Mouse (Mus musculus) heart, adult 2 months (tissue): ENCODE results near the gene Hoxd3. TPM values are rescaled to one million over a fixed set of nuclear protein-coding genes. Genes with fewer than 3 reads are reported as not detected.

ENCODE experiments used
- DNase-seq, 2 experiments: peaks; one replicate each; pipeline ENCODE4 v3.0.0; 2021
- H3K27ac ChIP-seq: fragments of 200-600 bp; 2 replicates; pipeline ENCODE4 v1.8.1; 2022
- H3K27me3 ChIP-seq: fragments of 200-500 bp; 2 replicates; pipeline ENCODE4 v1.6.1; 2012; ENCODE audit warnings: mild to moderate bottlenecking, low read length, inconsistent platforms, mixed read lengths; ENCODE audit not compliant: control insufficient read depth, insufficient read depth
- H3K36me3 ChIP-seq: fragments of 200-500 bp; 2 replicates; pipeline ENCODE4 v1.6.1; 2012; ENCODE audit warnings: low read length, inconsistent platforms; ENCODE audit not compliant: control insufficient read depth, insufficient read depth
- H3K4me1 ChIP-seq: fragments of 200-500 bp; 2 replicates; pipeline ENCODE4 v1.6.1; 2011; ENCODE audit warnings: low read length; ENCODE audit not compliant: control insufficient read depth, insufficient read depth
- H3K4me3 ChIP-seq: fragments of 200-600 bp; 2 replicates; pipeline ENCODE4 v1.8.1; 2022
- H3K79me2 ChIP-seq: fragments of 200-500 bp; replicated peaks from 2 replicates; pipeline ENCODE4 v1.6.1; 2012; ENCODE audit warnings: mild to moderate bottlenecking, inconsistent platforms, low read length, moderate library complexity, mixed read lengths; ENCODE audit not compliant: control insufficient read depth, insufficient read depth
- H3K9ac ChIP-seq: fragments of 200-500 bp; 2 replicates; pipeline ENCODE4 v1.6.1; 2012; ENCODE audit warnings: low read depth, mild to moderate bottlenecking, control low read depth, inconsistent platforms, low read length, mixed read lengths
- CTCF ChIP-seq: fragments of 200-600 bp; IDR thresholded peaks from 2 replicates; pipeline ENCODE4 v1.8.1; 2022; ENCODE audit warnings: antibody characterized with exemption, mild to moderate bottlenecking, moderate library complexity
- EP300 ChIP-seq: fragments of 200-500 bp; IDR thresholded peaks from 2 replicates; pipeline ENCODE4 v1.6.1; 2011; ENCODE audit warnings: low read depth, low read length, control low read depth; ENCODE audit not compliant: insufficient read depth
- POLR2A ChIP-seq: fragments of 200-500 bp; IDR thresholded peaks from 2 replicates; pipeline ENCODE4 v1.6.1; 2011; ENCODE audit warnings: mild to moderate bottlenecking, low read depth, low read length, control low read depth; ENCODE audit not compliant: insufficient read depth
- WGBS: fragments of 180-500 bp; shearing (Covaris S2); methylation state at CpG from one replicate; pipeline ENCODE4 v1.1.7; 2018; 5-methylcytosine and 5-hydroxymethylcytosine counted together
- intact Hi-C: fragments of 180-260 bp; cut with DNase I; formaldehyde crosslinking; loops from one replicate; pipeline ENCODE4 v1.15.1; 2025
- polyA plus RNA-seq: library from polyadenylated mRNA; depleted of rRNA; stranded (reverse); fragments of >200 nt; gene quantifications from 2 replicates; pipeline ENCODE4 v1.2.3, GENCODE M21; 2012
- total RNA-seq, 2 experiments: library from RNA; stranded (reverse); gene quantifications; 2 replicates each; pipeline ENCODE4 v1.2.3; 2021

Gene Hoxd3
- total and polyA plus RNA-seq, 3 experiments, result 0.06 TPM; not detected in 2

- H3K36me3 ChIP-seq, result no peaks in the 10 kb centered on the region
- 15% methylated on average over 40 of the region's 40 CpGs for WGBS
- H3K79me2 ChIP-seq, result no peaks in the 10 kb centered on the region
- intact Hi-C loops, result loop anchor here (2.0 to 5.0 kb wide), 2 partner anchors 708 to 1090 kb away; partner anchors contain the start of gene Chrna1
- TF ChIP-seq CTCF (peak; percentile 75), POLR2A (no peak), EP300 (no peak)
- DNase-seq, result peak in 1 of 2 experiments; percentile 65
- H3K4me3 ChIP-seq, result peak overlapping the region; percentile 34
- H3K4me1 ChIP-seq, result no peaks in the 10 kb centered on the region
- H3K27me3 ChIP-seq, result peaks cover 31% of the 10 kb centered on the region
- no peak overlapping the region for H3K9ac ChIP-seq
- H3K27ac ChIP-seq, result no peak overlapping the region
Observed at GRCm38 (mm10) chr2:74672481-74673362, 39.0 kb upstream of the Hoxd3 start.

- peaks cover 21% of the 10 kb centered on the region for H3K27me3 ChIP-seq
- DNase-seq, result peak in 1 of 2 experiments; percentile 12
- H3K79me2 ChIP-seq, result no peaks in the 10 kb centered on the region
- H3K9ac ChIP-seq, result no peak overlapping the region
- no peak overlapping the region for H3K27ac ChIP-seq
- no peak overlapping the region for H3K4me3 ChIP-seq
- H3K4me1 ChIP-seq, result no peaks in the 10 kb centered on the region
- intact Hi-C loops, result loop anchor here (2.0 to 5.0 kb wide), 2 partner anchors 709 to 1092 kb away; partner anchors contain the start of gene Chrna1
- TF ChIP-seq POLR2A (no peak), CTCF (no peak), EP300 (no peak)
- WGBS, result 6% methylated on average over 24 of the region's 24 CpGs
- H3K36me3 ChIP-seq, result no peaks in the 10 kb centered on the region
Observed at GRCm38 (mm10) chr2:74673835-74674425, 37.8 kb upstream of the Hoxd3 start.

GRCm38 (mm10) chr2:74674881-74675665 is 36.7 kb upstream of the Hoxd3 start, which contains the start of gene Hoxd12:
Hoxd12 (plus strand) TSS chr2:74675013.
- Histone ChIP-seq H3K4me1 (no peaks in the 10 kb centered on the region), H3K4me3 (no peak within 1 kb of the TSS), H3K27me3 (peaks cover 23% of the 10 kb centered on the region), H3K27ac (no peak within 1 kb of the TSS), H3K9ac (no peak within 1 kb of the TSS), H3K79me2 (no peaks in the 10 kb centered on the region), H3K36me3 (no peaks in the 10 kb centered on the region)
- intact Hi-C loops, result loop anchor here (5.0 kb wide), 1 partner anchor 1093 kb away; the partner anchor contains the start of gene Chrna1
- WGBS, result 5% methylated on average over 47 of the region's 47 CpGs
- peak in 1 of 2 experiments; percentile 15 for DNase-seq
- no peak for TF ChIP-seq CTCF
- TF ChIP-seq EP300, result no peak
- TF ChIP-seq POLR2A, result no peak

GRCm38 (mm10) chr2:74675666-74676282 is 36.0 kb upstream of the Hoxd3 start:
- H3K27ac ChIP-seq, result no peak overlapping the region
- H3K9ac ChIP-seq, result no peak overlapping the region
- no peak for DNase-seq
- H3K36me3 ChIP-seq, result no peaks in the 10 kb centered on the region
- 8% methylated on average over 24 of the region's 24 CpGs for WGBS
- H3K4me1 ChIP-seq, result no peaks in the 10 kb centered on the region
- peaks cover 27% of the 10 kb centered on the region for H3K27me3 ChIP-seq
- H3K4me3 ChIP-seq, result no peak overlapping the region
- TF ChIP-seq EP300 (no peak), CTCF (no peak), POLR2A (no peak)
- intact Hi-C loops, result no loop called here
- no peaks in the 10 kb centered on the region for H3K79me2 ChIP-seq

- H3K27me3 ChIP-seq, result peaks cover 29% of the 10 kb centered on the region
- TF ChIP-seq POLR2A (no peak), EP300 (no peak), CTCF (no peak)
- no peaks in the 10 kb centered on the region for H3K36me3 ChIP-seq
- H3K4me3 ChIP-seq, result no peak overlapping the region
- H3K79me2 ChIP-seq, result no peaks in the 10 kb centered on the region
- DNase-seq, result peak in 1 of 2 experiments; percentile 9
- H3K9ac ChIP-seq, result no peak overlapping the region
- H3K27ac ChIP-seq, result no peak overlapping the region
- WGBS, result 10% methylated on average over 9 of the region's 9 CpGs
- intact Hi-C loops, result no loop called here
- H3K4me1 ChIP-seq, result no peaks in the 10 kb centered on the region
Observed at GRCm38 (mm10) chr2:74676376-74677052, 35.2 kb upstream of the Hoxd3 start.
